Mouse (Mus musculus) 3T3-L1 (cell line): Measurements from ENCODE around the gene Gm45837.
"Not testable (repeated sequence)": the region's sequence is repeated elsewhere in the genome, so short reads cannot be mapped to it uniquely, and the experiment has no call there.

Source experiments
- DNase-seq: peaks from one replicate; pipeline ENCODE4 v3.0.0-alpha.2; 2015; ENCODE audit warnings: low read depth, low spot score

Gene Gm45837

DNA sequence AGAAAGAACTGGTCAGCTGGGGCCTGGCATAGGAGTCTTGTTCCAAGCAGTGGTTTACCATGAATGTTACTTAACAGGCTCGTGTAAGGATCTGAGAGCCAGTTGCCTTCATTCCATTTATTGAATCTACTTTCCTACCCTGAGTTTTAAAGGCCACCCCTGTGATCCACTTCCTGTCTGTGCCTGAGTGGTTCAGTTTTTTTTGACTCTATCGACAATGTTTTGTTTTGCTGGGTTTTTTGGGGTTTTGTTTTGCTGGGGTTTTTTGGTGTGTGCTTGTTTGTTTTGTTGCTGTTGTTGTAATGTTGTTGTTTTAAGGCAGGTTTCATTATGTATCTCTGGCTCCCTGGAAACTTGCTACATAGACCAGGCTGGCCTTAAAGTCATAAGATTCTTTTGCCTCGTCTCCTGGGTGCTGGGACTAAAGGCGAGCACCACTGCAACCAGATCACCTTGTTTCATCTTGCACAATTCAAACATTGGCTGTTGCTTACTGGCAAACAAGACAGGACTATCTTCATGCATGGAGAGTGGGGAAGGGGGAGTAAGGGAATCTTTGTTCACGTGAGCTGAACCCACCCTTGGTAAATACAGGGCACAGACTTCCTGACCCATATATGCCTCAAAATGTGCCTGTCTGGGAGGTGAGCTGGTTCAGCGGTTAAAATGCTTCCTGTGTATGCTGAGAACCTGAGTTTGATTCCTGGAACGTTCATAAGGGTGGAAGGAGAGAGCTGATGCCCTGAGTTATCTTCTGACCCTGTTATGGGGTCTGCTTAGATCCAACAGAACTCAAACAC, 140.2 kb downstream of the Gm45837 start:
- no peak for DNase-seq

DNA sequence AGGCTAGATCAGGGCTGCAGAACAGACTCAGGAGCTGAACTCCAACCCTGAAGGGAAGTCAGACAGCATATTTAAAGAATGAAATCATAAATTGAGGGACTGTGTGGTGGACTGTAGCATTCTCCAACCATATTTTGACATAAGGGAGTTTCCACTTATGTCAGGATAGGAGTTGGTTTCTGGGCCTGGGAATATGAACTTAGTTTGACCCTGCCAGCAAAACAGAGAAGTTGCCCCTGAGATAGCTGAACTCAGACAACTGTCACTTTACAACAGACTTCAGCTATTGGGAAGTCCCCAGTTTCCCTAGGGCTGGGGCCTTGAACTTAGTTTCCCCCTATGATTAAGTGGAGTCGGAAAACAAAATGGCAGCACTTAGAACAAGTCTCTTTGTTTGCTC, 140.8 kb downstream of the Gm45837 start:
- peak; percentile 23 for DNase-seq

DNA sequence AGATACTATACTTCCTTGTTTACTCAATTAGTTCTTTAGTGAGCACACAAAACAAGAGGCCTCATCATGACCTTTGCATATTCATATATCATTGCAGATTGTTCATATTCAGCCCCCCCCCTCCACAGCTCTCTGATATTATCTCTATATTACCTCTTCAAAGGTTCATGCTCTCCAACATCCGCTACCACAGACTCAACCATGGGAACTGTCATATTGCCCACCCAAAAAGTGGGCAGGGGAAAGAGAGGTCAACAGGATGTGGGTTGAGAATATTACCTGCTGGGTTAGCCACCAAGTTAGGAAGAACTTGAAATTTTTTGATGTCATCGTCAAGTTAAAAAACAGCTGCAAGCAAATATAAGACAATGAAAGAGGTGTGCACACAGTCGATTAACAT, 144.8 kb downstream of the Gm45837 start:
- not testable (repeated sequence) for DNase-seq

DNA sequence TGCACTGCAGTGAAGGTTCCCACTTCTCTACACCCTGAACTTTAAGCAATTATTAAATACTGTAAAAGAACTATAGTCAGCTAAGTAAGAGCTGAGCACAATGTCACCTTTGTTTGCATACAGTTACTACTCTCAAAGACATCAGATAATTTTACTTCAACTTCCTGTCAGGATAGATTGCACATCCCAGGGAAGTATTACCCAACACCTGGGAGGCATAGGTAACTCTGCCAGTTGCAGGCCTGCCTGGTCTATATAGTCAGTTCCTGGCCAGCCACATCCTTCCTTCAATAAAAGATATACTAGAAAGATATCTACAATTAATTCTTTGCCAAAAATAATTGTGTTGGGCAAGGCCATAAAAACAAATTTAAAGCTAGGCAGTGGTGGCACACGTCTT, 146.7 kb downstream of the Gm45837 start:
- no peak for DNase-seq

DNA sequence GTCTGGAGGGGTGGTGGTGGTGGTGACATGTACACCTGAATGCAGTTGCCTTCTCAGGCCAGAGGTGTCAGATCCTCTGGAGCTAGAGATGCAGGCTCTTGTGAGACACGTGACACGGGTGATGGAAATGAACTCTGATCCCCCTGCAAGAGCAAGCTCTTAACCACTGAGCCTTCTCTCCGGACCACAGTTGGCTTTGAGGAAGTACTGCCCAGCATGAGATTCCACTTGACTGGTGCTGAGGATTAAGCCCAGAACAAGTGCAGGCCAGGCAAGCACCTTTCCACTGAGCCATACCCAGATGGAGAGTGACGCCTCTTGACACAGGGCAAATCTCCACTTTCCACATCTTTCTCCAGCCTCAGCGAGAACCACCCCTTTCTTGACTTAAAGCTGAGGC, 148.7 kb downstream of the Gm45837 start:
- not testable (repeated sequence) for DNase-seq
